Mouse (Mus musculus) MEL (cell line): ENCODE data around the gene B230219D22Rik. TPM values are rescaled to one million over a fixed set of nuclear protein-coding genes. Genes with fewer than 3 reads are reported as not detected.

Experiments
- DNase-seq: peaks from one replicate; pipeline ENCODE4 v3.0.0; 2011; ENCODE audit warnings: low read depth, low spot score
- H3K27ac ChIP-seq: 2 replicates; pipeline ENCODE4 v1.5.1; 2012; ENCODE audit warnings: low read depth, mild to moderate bottlenecking, control low read depth, low read length, moderate library complexity; ENCODE audit not compliant: control insufficient read depth
- H3K27me3 ChIP-seq, 2 experiments: fragments of 150-350 bp in 1 of 2; sonication (generic) in 1 of 2; 2 replicates each; pipeline ENCODE4 v1.6.1; 2012; ENCODE audit warnings: low read length in 2 of 2, mild to moderate bottlenecking in 2 of 2, improper control_type of control experiment in 1 of 2, moderate library complexity in 1 of 2; ENCODE audit not compliant: insufficient read depth in 2 of 2, control insufficient read depth in 1 of 2
- H3K36me3 ChIP-seq, 2 experiments: 2 replicates each; pipeline ENCODE4 v1.6.1; 2012 to 2014; ENCODE audit warnings: low read length in 2 of 2, improper control_type of control experiment in 1 of 2, inconsistent platforms in 1 of 2, mild to moderate bottlenecking in 1 of 2; ENCODE audit not compliant: insufficient read depth in 2 of 2, control insufficient read depth in 1 of 2
- H3K4me1 ChIP-seq, 2 experiments: fragments of 150-350 bp in 1 of 2; sonication (generic) in 1 of 2; 2 replicates each; pipeline ENCODE4 v1.6.1; 2012; ENCODE audit warnings: low read length in 2 of 2, improper control_type of control experiment in 1 of 2, mild to moderate bottlenecking in 1 of 2; ENCODE audit not compliant: insufficient read depth in 2 of 2, control insufficient read depth in 1 of 2
- H3K4me3 ChIP-seq, 2 experiments: fragments of 150-350 bp in 1 of 2; sonication (generic) in 1 of 2; 2 replicates each; pipeline ENCODE4 v1.5.1; 2012; ENCODE audit warnings: low read depth in 2 of 2, low read length in 2 of 2, mild to moderate bottlenecking in 2 of 2, moderate library complexity in 2 of 2, control low read depth in 1 of 2, improper control_type of control experiment in 1 of 2; ENCODE audit not compliant: control insufficient read depth in 1 of 2, insufficient read depth in 1 of 2
- H3K79me2 ChIP-seq: 2 replicates; pipeline ENCODE4 v1.6.1; 2012; ENCODE audit warnings: mild to moderate bottlenecking, low read length, moderate library complexity; ENCODE audit not compliant: control insufficient read depth, poor library complexity, insufficient read depth
- H3K9ac ChIP-seq: 2 replicates; pipeline ENCODE4 v1.6.1; 2012; ENCODE audit warnings: low read depth, mild to moderate bottlenecking, control low read depth, low read length, moderate library complexity; ENCODE audit not compliant: control insufficient read depth, poor library complexity, severe bottlenecking
- H3K9me3 ChIP-seq: fragments of 150-350 bp; sonication (generic); replicated peaks from 2 replicates; pipeline ENCODE4 v1.6.1; 2012; ENCODE audit warnings: mild to moderate bottlenecking, low read length, improper control_type of control experiment, moderate library complexity; ENCODE audit not compliant: insufficient read depth
- BHLHE40 ChIP-seq: IDR thresholded peaks from 2 replicates; pipeline ENCODE4 v1.6.1; 2012; ENCODE audit warnings: low read depth, mild to moderate bottlenecking, inconsistent platforms, low read length, improper control_type of control experiment, borderline replicate concordance
- CHD1 ChIP-seq: IDR thresholded peaks from 2 replicates; pipeline ENCODE4 v1.6.1; 2012; ENCODE audit warnings: low read depth, mild to moderate bottlenecking, inconsistent platforms, low read length, improper control_type of control experiment
- CHD2 ChIP-seq: IDR thresholded peaks from 2 replicates; pipeline ENCODE4 v1.6.1; 2011; ENCODE audit warnings: low read length, improper control_type of control experiment
- CTCF ChIP-seq, 3 experiments: IDR thresholded peaks in 2 of 3; conservative IDR thresholded peaks in 1 of 3; 2 replicates each; pipeline ENCODE4 v1.5.1; 2011 to 2012; ENCODE audit warnings: low read length in 3 of 3, low read depth in 2 of 3, mild to moderate bottlenecking in 2 of 3, improper control_type of control experiment in 1 of 3, inconsistent platforms in 1 of 3, mixed read lengths in 1 of 3, moderate library complexity in 1 of 3; ENCODE audit not compliant: control insufficient read depth in 1 of 3, insufficient read depth in 1 of 3, poor library complexity in 1 of 3, severe bottlenecking in 1 of 3
- ELF1 ChIP-seq: IDR thresholded peaks from 2 replicates; pipeline ENCODE4 v1.6.1; 2014; ENCODE audit warnings: low read depth, mild to moderate bottlenecking, inconsistent platforms, low read length, improper control_type of control experiment, moderate library complexity
- EP300 ChIP-seq, 2 experiments: IDR thresholded peaks; 2 replicates each; pipeline ENCODE4 v1.6.1; 2011; ENCODE audit warnings: improper control_type of control experiment in 2 of 2, low read length in 2 of 2, low read depth in 1 of 2, mild to moderate bottlenecking in 1 of 2
- GABPA ChIP-seq: IDR thresholded peaks from 2 replicates; pipeline ENCODE4 v1.6.1; 2012; ENCODE audit warnings: low read depth, mild to moderate bottlenecking, inconsistent platforms, low read length, improper control_type of control experiment, moderate library complexity
- HCFC1 ChIP-seq: IDR thresholded peaks from 2 replicates; pipeline ENCODE4 v1.6.1; 2012; ENCODE audit warnings: low read depth, mild to moderate bottlenecking, inconsistent platforms, low read length, improper control_type of control experiment, moderate library complexity
- JUND ChIP-seq: IDR thresholded peaks from 2 replicates; pipeline ENCODE4 v1.6.1; 2011; ENCODE audit warnings: low read depth, mild to moderate bottlenecking, improper control_type of control experiment, low read length
- KAT2A ChIP-seq: conservative IDR thresholded peaks from 2 replicates; pipeline ENCODE4 v1.6.1; 2012; ENCODE audit warnings: low read depth, low read length, improper control_type of control experiment, inconsistent platforms
- MAFK ChIP-seq: IDR thresholded peaks from 2 replicates; pipeline ENCODE4 v1.6.1; 2011; ENCODE audit warnings: low read depth, mild to moderate bottlenecking, low read length, improper control_type of control experiment, borderline replicate concordance
- MAX ChIP-seq: IDR thresholded peaks from 2 replicates; pipeline ENCODE4 v1.6.1; 2011; ENCODE audit warnings: low read length, improper control_type of control experiment
- MAZ ChIP-seq: IDR thresholded peaks from 2 replicates; pipeline ENCODE4 v1.6.1; 2012; ENCODE audit warnings: low read depth, mild to moderate bottlenecking, inconsistent platforms, low read length, improper control_type of control experiment
- MEF2A ChIP-seq: IDR thresholded peaks from 2 replicates; pipeline ENCODE4 v1.6.1; 2014; ENCODE audit warnings: low read depth, mild to moderate bottlenecking, inconsistent platforms, low read length, improper control_type of control experiment; ENCODE audit not compliant: poor library complexity, insufficient replicate concordance, severe bottlenecking; ENCODE audit errors: extremely low read depth
- MXI1 ChIP-seq: IDR thresholded peaks from 2 replicates; pipeline ENCODE4 v1.6.1; 2011; ENCODE audit warnings: mild to moderate bottlenecking, low read depth, low read length, improper control_type of control experiment
- MYB ChIP-seq: IDR thresholded peaks from 2 replicates; pipeline ENCODE4 v1.6.1; 2011; ENCODE audit warnings: mild to moderate bottlenecking, low read depth, low read length, improper control_type of control experiment
- MYC ChIP-seq: IDR thresholded peaks from 2 replicates; pipeline ENCODE4 v1.6.1; 2011; ENCODE audit warnings: low read depth, mild to moderate bottlenecking, low read length, improper control_type of control experiment, moderate library complexity
- NRF1 ChIP-seq: IDR thresholded peaks from 2 replicates; pipeline ENCODE4 v1.6.1; 2014; ENCODE audit warnings: low read depth, mild to moderate bottlenecking, inconsistent platforms, low read length, improper control_type of control experiment, moderate library complexity; ENCODE audit not compliant: poor library complexity, insufficient read depth, severe bottlenecking
- POLR2A ChIP-seq, 2 experiments: IDR thresholded peaks; 2 replicates each; pipeline ENCODE4 v1.6.1; 2011 to 2012; ENCODE audit warnings: low read length in 2 of 2, mild to moderate bottlenecking in 2 of 2, control low read depth in 1 of 2, improper control_type of control experiment in 1 of 2, low read depth in 1 of 2, moderate library complexity in 1 of 2; ENCODE audit not compliant: control insufficient read depth in 1 of 2, insufficient read depth in 1 of 2, poor library complexity in 1 of 2
- POLR2AphosphoS2 ChIP-seq: IDR thresholded peaks from 2 replicates; pipeline ENCODE4 v1.6.1; 2011; ENCODE audit warnings: low read length, improper control_type of control experiment
- RCOR1 ChIP-seq: IDR thresholded peaks from 2 replicates; pipeline ENCODE4 v1.6.1; 2012; ENCODE audit warnings: low read depth, mild to moderate bottlenecking, inconsistent platforms, low read length, improper control_type of control experiment
- SIN3A ChIP-seq: IDR thresholded peaks from 2 replicates; pipeline ENCODE4 v1.6.1; 2012; ENCODE audit warnings: low read length, improper control_type of control experiment, inconsistent platforms
- SMC3 ChIP-seq: IDR thresholded peaks from 2 replicates; pipeline ENCODE4 v1.6.1; 2011; ENCODE audit warnings: low read depth, low read length, improper control_type of control experiment
- TAL1 ChIP-seq: IDR thresholded peaks from 2 replicates; pipeline ENCODE4 v1.6.1; 2012; ENCODE audit warnings: mild to moderate bottlenecking, inconsistent platforms, low read length, moderate library complexity, mixed read lengths
- TBP ChIP-seq: IDR thresholded peaks from 2 replicates; pipeline ENCODE4 v1.8.0; 2011; ENCODE audit warnings: low read depth, low read length, improper control_type of control experiment
- TCF12 ChIP-seq: IDR thresholded peaks from 2 replicates; pipeline ENCODE4 v1.6.1; 2014; ENCODE audit warnings: low read depth, mild to moderate bottlenecking, inconsistent platforms, low read length, improper control_type of control experiment, moderate library complexity
- USF1 ChIP-seq: IDR thresholded peaks from 2 replicates; pipeline ENCODE4 v1.6.1; 2014; ENCODE audit warnings: low read depth, mild to moderate bottlenecking, inconsistent platforms, low read length, improper control_type of control experiment, moderate library complexity
- USF2 ChIP-seq, 2 experiments: IDR thresholded peaks; 2 replicates each; pipeline ENCODE4 v1.6.1; 2011 to 2012; ENCODE audit warnings: improper control_type of control experiment in 2 of 2, low read length in 2 of 2, borderline replicate concordance in 1 of 2, inconsistent platforms in 1 of 2, low read depth in 1 of 2, mild to moderate bottlenecking in 1 of 2; ENCODE audit not compliant: insufficient read depth in 1 of 2
- ZC3H11A ChIP-seq: IDR thresholded peaks from 2 replicates; pipeline ENCODE4 v1.6.1; 2012; ENCODE audit warnings: low read depth, mild to moderate bottlenecking, inconsistent platforms, low read length, improper control_type of control experiment
- ZKSCAN1 ChIP-seq: IDR thresholded peaks from 2 replicates; pipeline ENCODE4 v1.6.1; 2012; ENCODE audit warnings: low read depth, mild to moderate bottlenecking, inconsistent platforms, low read length, improper control_type of control experiment, moderate library complexity
- ZMIZ1 ChIP-seq: IDR thresholded peaks from 2 replicates; pipeline ENCODE4 v1.6.1; 2012; ENCODE audit warnings: low read depth, mild to moderate bottlenecking, inconsistent platforms, low read length, improper control_type of control experiment, moderate library complexity
- ZNF384 ChIP-seq: IDR thresholded peaks from 2 replicates; pipeline ENCODE4 v1.6.1; 2012; ENCODE audit warnings: low read depth, mild to moderate bottlenecking, inconsistent platforms, low read length, improper control_type of control experiment
- polyA plus RNA-seq, 2 experiments: library from polyadenylated mRNA; stranded (reverse) in 1 of 2; unstranded in 1 of 2; fragments of >175 nt in 1 of 2; fragments of >200 nt in 1 of 2; gene quantifications; 2 replicates each; pipeline versions ENCODE4 v1.2.1 to v1.2.4; 2012; ENCODE audit warnings: low replicate concordance in 2 of 2, low read depth in 1 of 2; ENCODE audit not compliant: insufficient read length in 2 of 2, insufficient read depth in 1 of 2, missing spikeins in 1 of 2
- total RNA-seq: library from RNA; depleted of rRNA; stranded (reverse); fragments of 300-350 nt; gene quantifications from 2 replicates; pipeline ENCODE4 v1.2.3, GENCODE M21; 2012

The B230219D22Rik gene
- total and polyA plus RNA-seq, 3 experiments, result 20.4 to 145 (median 30.0) TPM

GRCm38 (mm10) chr13:55727120-55727838, 34.4 kb downstream of the B230219D22Rik start, which contains the start of gene Pcbd2 (continued):
- TF ChIP-seq TAL1, result no peak
- no peak; the same call in 1 of the 2 replicates for TF ChIP-seq SIN3A
- TF ChIP-seq CHD1, result 0 out of 2 replicates have a peak, but pooled peaks have one; percentile 28
- no peak for TF ChIP-seq ELF1

GRCm38 (mm10) chr13:55727839-55728238, 34.9 kb downstream of the B230219D22Rik start:
- Histone ChIP-seq H3K4me3 (peak overlapping the region; percentile 74 to 88), H3K79me2 (peaks cover 9% of the 10 kb centered on the region; the same call in 1 of the 2 replicates), H3K9me3 (no peaks in the 10 kb centered on the region), H3K9ac (peak overlapping the region; percentile 93), H3K27ac (peak overlapping the region; percentile 91), H3K36me3 (peaks cover 0 to 2% of the 10 kb centered on the region in 2 experiments; a peak in 3 of 4 replicates), H3K27me3 (no peaks in the 10 kb centered on the region), H3K4me1 (peaks cover 0 to 3% of the 10 kb centered on the region in 2 experiments; a peak in 2 of 4 replicates)
- DNase-seq, result peak; percentile 88
- TF ChIP-seq MEF2A (no peak), MXI1 (peak; percentile 59), TBP (peak; percentile 76), BHLHE40 (no peak), MAFK (0 out of 2 replicates have a peak, but pooled peaks have one; percentile 34), USF2 (IDR thresholded peaks at IDR 0.05; ENCODE audit: borderline replicate concordance in 1 of 2, insufficient read depth in 1 of 2, low read depth in 1 of 2, low read length in 2 of 2) (no peak), TAL1 (no peak), ZNF384 (peak; percentile 88), MYC (no peak; the same call in 1 of the 2 replicates), USF1 (no peak), CHD1 (0 out of 2 replicates have a peak, but pooled peaks have one; percentile 18), JUND (no peak), KAT2A (no peak), POLR2AphosphoS2 (no peak), ZMIZ1 (0 out of 2 replicates have a peak, but pooled peaks have one; percentile 52), ZC3H11A (peak; percentile 54), SIN3A (peak; percentile 77), GABPA (no peak), POLR2A (IDR thresholded peaks at IDR 0.05; ENCODE audit: control insufficient read depth in 1 of 2, insufficient read depth in 1 of 2, low read depth in 1 of 2, low read length in 2 of 2, poor library complexity in 1 of 2) (peak in 1 of 2 experiments; percentile 47; a peak in 1 of 4 replicates), ELF1 (no peak), ZKSCAN1 (no peak; the same call in 1 of the 2 replicates), CHD2 (no peak), HCFC1 (0 out of 2 replicates have a peak, but pooled peaks have one; percentile 37), TCF12 (peak; percentile 39; the same call in 1 of the 2 replicates), MAZ (peak; percentile 41; the same call in 1 of the 2 replicates), NRF1 (no peak), CTCF (IDR thresholded peaks at IDR 0.05 in 2 of 3, conservative IDR thresholded peaks at IDR 0.05 in 1 of 3; ENCODE audit: control insufficient read depth in 1 of 3, insufficient read depth in 1 of 3, low read depth in 2 of 3, low read length in 3 of 3, poor library complexity in 1 of 3, severe bottlenecking in 1 of 3) (peak; percentile 27 to 88 (median 35); a peak in 5 of 6 replicates), RCOR1 (no peak), EP300 (IDR thresholded peaks at IDR 0.05; ENCODE audit: low read depth in 1 of 2, low read length in 2 of 2) (no peak), MYB (no peak), SMC3 (peak; percentile 70), MAX (no peak; the same call in 1 of the 2 replicates)
